Mouse (Mus musculus) heart, postnatal 0 days (tissue): ENCODE results near the gene Rac3.

ENCODE experiments used
- CTCF ChIP-seq: IDR thresholded peaks from 2 replicates; pipeline ENCODE4 v1.5.1; 2016; ENCODE audit warnings: antibody characterized with exemption, control low read depth, low read depth
- EP300 ChIP-seq: IDR thresholded peaks from 2 replicates; pipeline ENCODE4 v1.6.1; 2016; ENCODE audit warnings: antibody characterized with exemption, low read depth

DNA sequence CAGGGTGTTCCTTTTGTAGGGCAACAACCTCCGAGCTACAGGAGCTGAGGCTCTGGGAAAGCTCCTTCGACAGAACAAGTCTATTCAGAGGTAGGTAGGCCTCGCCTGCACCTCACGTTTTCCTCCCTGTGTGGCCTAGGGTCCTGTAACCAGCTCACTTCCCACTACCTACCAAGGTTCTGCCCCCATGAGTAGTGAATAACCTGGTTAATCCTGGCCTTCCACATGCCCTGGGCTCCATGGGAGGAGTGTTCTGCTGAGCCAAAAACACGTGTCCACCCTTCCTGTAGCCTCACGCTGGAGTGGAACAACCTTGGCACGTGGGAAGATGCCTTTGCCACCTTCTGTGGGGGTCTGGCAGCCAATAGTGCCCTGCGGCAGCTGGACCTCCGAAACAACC lies 6.1 kb upstream of the Rac3 start:
- TF ChIP-seq EP300 (no peak), CTCF (no peak)
